Mouse (Mus musculus): ENCODE results near the gene Lama5.

The Lama5 gene

GRCm38 (mm10) chr2:180254436-180255209, 29.0 kb upstream of the Lama5 start:
- no peak for DNase-seq

- DNase-seq: no peak
Observed at GRCm38 (mm10) chr2:180251838-180252237, 26.2 kb upstream of the Lama5 start.

GRCm38 (mm10) chr2:180250930-180251611, 25.4 kb upstream of the Lama5 start:
- DNase-seq: peak; percentile 75

DNA sequence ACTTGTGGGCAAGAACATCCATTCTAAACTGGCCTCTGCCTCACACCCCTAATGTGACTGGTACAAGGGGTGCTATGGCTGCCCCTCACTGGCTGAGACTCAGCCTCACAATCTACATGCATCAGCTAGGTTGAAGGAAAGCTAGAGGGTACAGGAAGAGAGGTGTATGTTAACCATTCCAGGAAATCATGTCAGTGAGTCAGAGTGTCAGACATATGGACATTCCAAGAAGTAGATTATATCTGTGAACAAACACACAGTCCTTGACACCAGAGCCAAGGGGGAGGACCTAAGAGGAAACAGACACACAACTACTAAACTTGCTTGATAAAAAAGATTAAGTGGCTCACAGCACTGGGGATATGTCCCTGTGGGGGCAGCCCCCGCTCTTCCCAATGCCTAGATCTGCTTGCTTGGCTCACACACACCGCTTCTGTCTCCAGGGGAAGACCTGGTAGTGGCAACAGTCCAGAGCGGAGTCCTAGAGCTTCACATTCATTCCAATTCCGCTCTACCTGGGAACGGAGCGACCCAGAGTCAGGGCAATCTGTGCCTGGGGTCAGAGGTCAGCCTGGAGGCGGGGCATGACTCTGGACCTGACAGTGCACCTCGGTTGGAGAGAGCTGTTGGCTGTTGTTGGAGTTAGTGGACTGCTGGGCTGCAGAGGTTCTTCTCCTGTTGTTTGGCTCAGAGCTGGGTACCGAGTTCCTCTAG, 23.4 kb upstream of the Lama5 start:
- no peak for DNase-seq

DNA sequence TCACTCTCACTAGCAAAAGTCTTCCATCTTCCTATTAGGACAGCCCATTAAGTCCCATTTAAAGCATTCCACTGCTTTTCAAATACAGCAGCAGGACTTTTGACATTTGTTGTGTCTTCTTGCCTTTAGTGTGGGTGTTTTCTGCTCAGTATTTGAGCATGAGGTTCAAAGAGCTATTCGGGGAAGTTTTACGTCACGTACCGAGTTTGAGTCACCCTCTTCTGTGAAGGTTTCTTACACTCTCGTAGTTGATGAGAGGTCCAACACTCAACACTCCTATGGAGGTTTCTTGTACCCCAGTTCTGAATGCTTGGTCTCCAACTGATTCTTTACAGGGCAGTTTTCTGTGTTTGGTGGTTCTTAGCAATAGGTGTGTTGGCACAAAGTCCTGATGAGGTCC, 22.3 kb upstream of the Lama5 start:
- DNase-seq: no peak

- no peak for DNase-seq
Observed at GRCm38 (mm10) chr2:180243108-180243507, 17.4 kb upstream of the Lama5 start.

DNA sequence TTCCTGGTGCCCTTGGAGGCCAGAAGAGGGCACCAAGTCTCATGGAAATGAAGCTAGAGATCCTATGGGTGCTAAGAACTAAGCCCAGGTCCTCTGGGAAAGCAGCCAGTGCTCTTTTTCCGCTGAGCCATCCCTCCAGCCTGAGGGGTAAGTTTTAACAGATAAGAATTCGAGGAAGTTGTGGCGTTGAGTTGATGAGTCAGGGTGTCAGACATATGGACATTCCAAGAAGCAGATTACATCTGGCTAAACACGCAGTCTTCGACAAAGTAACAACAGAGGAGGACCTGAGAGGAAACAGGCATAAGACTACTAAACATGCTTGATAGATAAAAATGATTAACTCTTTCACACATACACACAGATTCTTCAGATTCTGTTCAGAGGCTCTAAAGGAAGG, 12.9 kb upstream of the Lama5 start:
- DNase-seq: no peak

GRCm38 (mm10) chr2:180237601-180238345, 12.1 kb upstream of the Lama5 start:
- no peak for DNase-seq

DNA sequence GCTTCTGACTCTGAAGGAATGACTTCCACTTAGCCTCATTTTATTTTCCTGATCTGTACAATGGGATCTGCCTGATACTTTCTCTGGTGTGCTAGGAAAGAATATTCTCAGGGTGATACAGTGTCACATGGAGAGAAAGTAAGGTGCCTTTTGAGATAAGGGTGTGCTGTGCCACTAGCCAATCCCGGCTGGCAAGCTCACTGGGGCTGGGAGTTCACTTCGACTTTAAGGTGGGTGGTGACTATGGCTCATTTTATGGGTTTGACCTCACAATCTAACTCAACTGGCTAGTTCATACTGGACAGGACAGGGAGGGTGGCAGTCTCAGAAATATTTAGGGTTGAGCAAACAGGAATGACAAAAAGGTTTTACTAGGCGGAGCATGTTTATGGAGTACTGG, 11.3 kb upstream of the Lama5 start:
- no peak for DNase-seq

DNA sequence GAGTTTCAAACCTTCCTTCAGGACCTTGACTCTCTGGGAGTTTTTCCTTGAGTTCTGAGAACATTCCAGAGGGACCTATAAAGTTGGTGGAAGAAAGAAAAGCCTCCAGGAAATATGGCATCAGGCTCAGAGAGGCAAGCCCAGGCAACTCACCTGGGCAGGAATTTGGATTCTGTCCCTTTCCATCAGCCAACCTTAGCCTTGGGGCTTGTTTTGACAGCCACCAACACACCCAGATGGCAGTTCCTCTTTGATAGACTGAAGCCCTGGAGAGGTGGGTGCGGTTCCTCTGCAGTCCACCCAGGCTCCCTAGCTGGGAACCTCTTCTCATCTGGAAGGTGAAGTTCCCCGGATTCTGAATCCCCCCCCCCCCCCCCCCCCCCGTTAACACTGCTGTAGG, 10.8 kb upstream of the Lama5 start:
- DNase-seq: no peak

DNA sequence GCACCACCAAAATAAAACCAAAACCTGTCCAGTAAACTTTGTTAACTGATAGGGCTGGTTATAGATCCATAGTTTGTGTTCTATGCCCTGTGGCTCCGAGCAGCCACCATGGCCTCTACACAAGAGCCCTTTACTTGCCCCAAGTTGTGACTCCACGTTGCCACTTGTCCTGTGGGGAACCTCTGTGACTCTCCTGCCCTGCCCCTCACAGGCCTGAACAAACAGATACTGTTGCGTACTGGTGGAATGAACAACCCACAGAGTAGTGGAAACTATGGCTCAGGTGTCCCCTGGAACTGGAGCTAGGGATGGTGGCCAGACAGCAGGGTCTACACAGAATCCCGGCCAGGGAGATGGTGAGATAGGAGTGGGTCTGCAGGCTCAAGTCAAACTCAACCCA, 10.1 kb upstream of the Lama5 start:
- no peak for DNase-seq

DNA sequence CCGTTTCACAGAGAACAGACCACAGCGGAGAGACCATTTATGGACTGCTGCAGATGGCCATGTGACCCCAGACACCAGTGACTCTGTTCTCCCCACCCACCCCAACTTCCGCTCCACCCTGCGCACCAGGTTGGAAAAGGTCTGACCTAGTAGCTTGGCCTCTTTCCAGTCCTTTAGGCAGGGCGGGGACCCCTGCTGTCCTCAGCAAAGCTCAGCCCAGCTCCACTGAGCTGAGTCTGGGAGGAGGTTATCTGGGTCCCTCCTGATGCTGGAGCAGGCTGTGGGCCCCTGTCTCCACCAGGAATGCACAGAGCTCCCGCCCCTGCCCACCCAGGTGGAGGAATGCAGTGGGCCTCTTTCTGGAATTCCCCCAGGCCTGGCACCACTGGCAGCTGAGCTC, 9.3 kb upstream of the Lama5 start:
- DNase-seq: no peak

DNA sequence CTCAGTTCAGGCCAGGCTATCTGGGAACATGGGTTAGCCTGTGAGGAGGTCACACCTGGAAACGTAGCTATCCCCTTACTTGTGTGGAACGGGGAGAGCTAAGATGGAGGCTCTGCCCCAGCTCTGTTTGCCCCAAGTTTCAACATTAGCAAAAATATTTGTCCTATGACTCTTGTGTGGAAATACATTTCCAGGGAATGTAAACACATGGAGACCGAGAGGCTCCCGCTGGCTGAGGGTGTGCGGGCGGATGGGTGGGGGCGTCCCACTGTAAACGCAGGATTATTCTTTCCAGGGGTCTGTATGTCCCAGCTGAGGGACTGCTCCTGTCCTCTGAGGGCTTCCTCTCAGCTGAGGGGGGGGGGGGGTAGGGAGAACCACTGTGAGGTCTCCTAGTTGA, 8.7 kb upstream of the Lama5 start:
- DNase-seq: no peak

- DNase-seq: no peak
Observed at GRCm38 (mm10) chr2:180233101-180233904, 7.6 kb upstream of the Lama5 start.

DNA sequence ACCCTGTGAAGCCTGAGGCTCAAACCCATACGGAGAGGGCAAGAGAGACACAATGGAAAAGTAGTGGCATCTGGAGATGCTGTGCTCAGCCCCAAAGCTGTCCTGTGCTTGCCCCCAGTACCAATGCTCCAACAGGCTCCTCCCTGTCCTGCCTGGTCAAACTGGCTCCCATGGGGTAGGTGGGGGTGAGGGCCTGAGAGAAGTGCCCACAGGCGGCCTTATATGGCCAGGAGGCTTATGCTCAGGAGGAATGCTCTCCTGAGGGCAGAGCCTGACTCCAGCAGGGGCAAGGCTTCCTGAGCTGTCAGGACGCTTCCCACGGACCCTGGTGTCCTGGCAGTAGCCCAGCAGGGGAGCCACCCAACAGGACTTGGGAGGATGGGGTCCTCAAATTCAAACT, 4.8 kb upstream of the Lama5 start:
- DNase-seq: no peak

DNA sequence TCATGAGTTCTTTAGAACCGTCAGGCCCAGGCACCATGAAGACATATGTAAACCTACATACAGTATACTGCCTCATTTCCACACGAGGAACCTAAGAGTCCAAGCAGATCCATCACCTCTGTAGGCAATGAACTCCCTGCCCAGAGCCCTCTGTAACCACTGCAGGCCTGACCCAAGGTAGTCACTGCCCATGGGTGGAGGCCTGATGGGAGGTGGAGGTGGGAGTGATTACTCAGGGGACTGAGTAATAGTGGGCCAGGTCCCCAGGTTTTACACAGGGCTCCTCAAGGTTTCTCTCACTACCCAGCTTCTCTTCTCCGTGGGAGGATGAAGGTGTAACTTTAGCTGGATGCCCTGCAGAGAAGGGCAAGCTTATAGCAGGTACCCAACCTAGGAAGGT, 3.5 kb upstream of the Lama5 start:
- DNase-seq: no peak

GRCm38 (mm10) chr2:180228592-180228991, 2.9 kb upstream of the Lama5 start:
- no peak for DNase-seq

DNA sequence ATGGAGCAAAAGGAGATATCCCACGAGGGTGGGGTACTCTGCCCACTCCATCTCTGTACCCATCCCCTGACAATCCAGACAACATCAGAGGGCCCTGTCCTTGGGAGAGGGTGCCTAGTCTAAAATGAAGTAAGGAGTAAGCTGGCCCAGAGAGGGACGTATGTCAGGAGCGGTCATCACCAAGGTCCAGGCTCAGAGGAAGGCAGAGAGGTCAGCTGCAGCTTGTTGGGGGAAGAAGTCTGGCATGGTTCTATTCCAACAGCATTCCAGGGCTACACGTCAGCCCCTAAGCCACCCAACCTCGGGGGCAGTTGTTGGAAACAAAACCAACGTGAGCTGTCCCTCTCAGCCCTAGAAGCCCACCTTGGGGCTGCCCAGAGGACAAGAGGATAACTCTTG, 2.4 kb upstream of the Lama5 start:
- DNase-seq: no peak

DNA sequence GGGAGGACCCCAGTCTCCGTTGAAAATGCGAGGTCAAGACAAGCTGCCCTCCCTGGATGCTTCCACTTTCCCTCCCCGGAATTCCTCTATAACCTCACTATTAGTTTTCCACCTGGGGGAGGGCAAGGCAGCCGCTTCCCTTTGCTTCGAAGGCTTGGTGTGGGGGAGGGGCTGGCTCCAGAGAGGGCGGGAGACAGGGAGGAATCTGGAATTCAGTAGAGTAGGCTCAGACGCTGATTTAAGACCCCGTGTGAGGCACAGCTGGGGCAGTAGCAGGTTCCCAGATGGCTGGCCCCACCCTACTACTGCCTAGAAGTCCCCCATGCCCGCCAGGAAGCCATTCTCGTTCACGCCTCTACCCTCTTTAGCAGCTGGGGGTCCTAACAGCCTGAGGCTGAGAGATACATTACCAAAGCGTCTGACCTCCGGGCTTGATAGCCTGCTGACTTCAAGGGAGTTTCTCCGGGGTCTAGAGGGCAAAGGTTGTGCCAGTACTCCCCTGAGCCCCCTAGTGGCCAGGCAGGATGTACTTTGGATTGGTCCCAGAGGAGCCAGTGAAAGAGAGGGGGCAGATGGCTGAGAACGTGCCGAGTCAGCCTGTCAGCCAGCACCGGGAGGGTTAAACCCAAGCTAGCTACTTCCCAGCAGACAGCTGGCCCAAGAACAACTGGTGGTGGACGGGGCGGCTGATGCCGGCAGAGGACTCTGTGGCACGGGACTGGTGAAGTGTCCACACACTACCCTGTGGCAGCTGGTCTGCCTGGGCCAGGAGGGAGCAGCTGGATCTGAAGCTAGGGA, 1.8 kb upstream of the Lama5 start:
- peak; percentile 53 for DNase-seq

DNA sequence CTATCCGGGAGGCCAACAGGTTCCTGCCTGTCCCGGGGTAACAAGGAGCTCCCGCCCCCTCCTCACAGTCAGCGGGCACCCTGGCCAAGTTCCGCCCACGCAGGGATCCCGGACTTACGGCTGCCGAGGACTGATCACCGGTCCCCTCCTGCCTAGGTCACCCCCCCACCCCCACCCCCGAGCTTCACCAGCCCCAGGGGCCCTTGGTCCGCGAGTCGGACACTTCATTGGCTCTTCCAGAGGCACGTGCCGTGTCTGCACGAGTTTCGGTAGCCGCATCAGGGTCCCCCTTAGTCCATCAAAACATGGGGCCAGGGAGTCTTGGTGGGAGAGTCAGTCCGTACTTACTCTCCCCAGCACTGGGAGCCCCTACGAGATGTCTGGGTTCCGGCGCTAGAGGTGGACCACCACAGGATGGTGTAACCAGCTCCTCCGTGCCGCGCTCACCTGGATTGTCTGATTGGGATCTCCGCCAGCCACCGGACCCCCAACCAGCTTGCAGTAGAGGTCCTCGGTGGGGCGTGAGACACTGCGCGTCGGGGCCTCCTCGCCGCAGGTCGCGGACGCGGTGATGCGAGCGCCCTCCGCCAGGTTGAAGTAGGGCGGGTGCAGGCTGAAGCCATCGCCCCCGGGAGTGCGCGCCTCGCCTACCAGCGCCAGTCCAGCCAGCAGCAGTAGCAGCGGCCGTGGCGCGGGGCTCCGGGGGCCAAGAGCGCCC, 456 bp downstream of the Lama5 start:
- no peak for DNase-seq

- DNase-seq: no peak
Observed at GRCm38 (mm10) chr2:180224647-180225043, 1.0 kb downstream of the Lama5 start.
